Mouse (Mus musculus) embryonic fibroblast, embryonic 13.5 days (primary cell): ENCODE results near the gene 3110018I06Rik.

ENCODE experiments used
- CTCF ChIP-seq: IDR thresholded peaks from 2 replicates; pipeline ENCODE4 v1.5.1; 2011; ENCODE audit warnings: mild to moderate bottlenecking, control low read depth, low read length, moderate library complexity, borderline replicate concordance; ENCODE audit not compliant: insufficient read depth
- POLR2A ChIP-seq: IDR thresholded peaks from 2 replicates; pipeline ENCODE4 v1.6.1; 2011; ENCODE audit warnings: low read depth, mild to moderate bottlenecking, control low read depth, low read length, moderate library complexity

- TF ChIP-seq POLR2A (no peak), CTCF (no peak)
Measured at GRCm38 (mm10) chr12:107491344-107491743, 2.9 kb downstream of the 3110018I06Rik start.
